In the genomic region with DNA sequence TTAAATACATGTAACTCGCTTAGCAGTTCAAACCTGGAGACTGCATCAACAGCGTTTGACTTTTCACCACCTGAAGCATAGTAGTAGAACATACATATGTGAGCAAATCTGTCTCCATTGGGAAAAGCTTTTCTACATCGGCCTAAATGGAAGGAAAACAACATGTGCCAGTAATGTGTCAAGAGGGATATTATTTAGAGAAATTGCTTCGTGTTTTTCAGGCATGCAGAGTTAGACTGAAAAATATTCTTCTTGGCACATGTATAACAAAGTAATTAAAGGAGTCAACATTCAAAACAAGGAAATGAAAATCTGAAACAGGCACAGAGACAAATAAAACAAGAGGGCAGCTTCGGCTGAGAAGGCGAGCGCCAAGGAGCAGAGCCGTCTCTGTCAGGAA, we compare ENCODE assay signal across 22 mouse cellular contexts.
DNase-seq lines count a peak whose midpoint lies in the region; ATAC-seq and TF ChIP-seq lines count a peak whose summit lies in the region.
"Had no signal": no experiment of that assay in that cellular context is flagged by ENCODE, and none has a peak within 500 bp of the region (broad histone marks: within the 10 kb centered on the region; RNA-seq: fewer than 3 reads in every experiment).

No protein-coding gene starts in this region.

- peak; percentile 23; the same call in 1 of the 2 replicates for ATAC-seq in forebrain, embryonic 14.5 days
- ATAC-seq in kidney, postnatal 0 days (replicated peaks; ENCODE audit: low FRiP score, low read depth), result no peak
- no peak for ATAC-seq in hindbrain, embryonic 14.5 days (ENCODE audit: low FRiP score)
- ATAC-seq: intestine, embryonic 16.5 days had no signal

- H3K9me3 ChIP-seq in forebrain, embryonic 14.5 days (replicated peaks; ENCODE audit: control insufficient read depth, low read length), result no peaks in the 10 kb centered on the region
- H3K9me3 ChIP-seq in forebrain, embryonic 10.5 days, result no peaks in the 10 kb centered on the region
- no peaks in the 10 kb centered on the region for H3K9me3 ChIP-seq in kidney, postnatal 0 days (replicated peaks; ENCODE audit: low read length)
- H3K9me3 ChIP-seq in hindbrain, embryonic 14.5 days (ENCODE audit: control insufficient read depth, low read length), result no peaks in the 10 kb centered on the region
- H3K9me3 ChIP-seq: embryonic facial prominence, embryonic 13.5 days; heart, embryonic 12.5 days; hindbrain, embryonic 10.5 days; hindbrain, embryonic 15.5 days had no signal

- H3K27ac ChIP-seq in forebrain, embryonic 14.5 days (ENCODE audit: low read depth, low read length), result no peak overlapping the region
- H3K27ac ChIP-seq in forebrain, embryonic 10.5 days, result no peak overlapping the region
- H3K27ac ChIP-seq in kidney, postnatal 0 days, result no peak overlapping the region
- H3K27ac ChIP-seq in hindbrain, embryonic 14.5 days, result no peak overlapping the region
- H3K27ac ChIP-seq: embryonic facial prominence, embryonic 13.5 days; gastrocnemius, adult 2 months; hindbrain, embryonic 10.5 days; hindbrain, embryonic 15.5 days had no signal

- no peak for TF ChIP-seq POLR2A in brain, embryonic 14.5 days (IDR thresholded peaks at IDR 0.05; ENCODE audit: borderline replicate concordance, extremely low read depth, insufficient read depth, insufficient read length, poor library complexity, severe bottlenecking)

- H3K27me3 ChIP-seq in forebrain, embryonic 14.5 days (replicated peaks; ENCODE audit: control insufficient read depth, insufficient read depth, low read length), result no peaks in the 10 kb centered on the region
- H3K27me3 ChIP-seq in forebrain, embryonic 10.5 days (ENCODE audit: poor library complexity, severe bottlenecking), result no peaks in the 10 kb centered on the region
- no peaks in the 10 kb centered on the region for H3K27me3 ChIP-seq in kidney, postnatal 0 days (ENCODE audit: insufficient read depth, low read length)
- no peaks in the 10 kb centered on the region for H3K27me3 ChIP-seq in hindbrain, embryonic 14.5 days (ENCODE audit: control insufficient read depth, insufficient read depth, low read length)
- H3K27me3 ChIP-seq: CH12.LX; embryonic facial prominence, embryonic 13.5 days; heart, embryonic 12.5 days; hindbrain, embryonic 15.5 days had no signal

- H3K4me3 ChIP-seq in forebrain, embryonic 14.5 days (ENCODE audit: low read depth, low read length), result no peak overlapping the region
- no peak overlapping the region for H3K4me3 ChIP-seq in forebrain, embryonic 10.5 days
- no peak overlapping the region for H3K4me3 ChIP-seq in kidney, postnatal 0 days (replicated peaks; ENCODE audit: low read depth, low read length)
- no peak overlapping the region for H3K4me3 ChIP-seq in hindbrain, embryonic 14.5 days (replicated peaks; ENCODE audit: low read length)
- H3K4me3 ChIP-seq: embryonic facial prominence, embryonic 13.5 days; erythroblast, embryonic 14.5 days; gastrocnemius, adult 2 months; heart, embryonic 12.5 days; hindbrain, embryonic 10.5 days; hindbrain, embryonic 15.5 days had no signal

- 80% methylated on average over 8 of the region's 8 CpGs for WGBS in forebrain, embryonic 14.5 days
- WGBS in forebrain, embryonic 10.5 days, result 89% methylated on average over 8 of the region's 8 CpGs
- WGBS in kidney, postnatal 0 days, result 60% methylated on average over 8 of the region's 8 CpGs
- WGBS in hindbrain, embryonic 14.5 days, result 77% methylated on average over 8 of the region's 8 CpGs

- peak; percentile 45 for DNase-seq in forebrain, embryonic 14.5 days (ENCODE audit: low spot score)
- DNase-seq in forebrain, embryonic 10.5 days (ENCODE audit: extremely low spot score, low spot score), result no peak
- peak; percentile 79 for DNase-seq in kidney, postnatal 0 days (ENCODE audit: low spot score)
- DNase-seq in kidney, postnatal 36 days, result no peak
- peak; percentile 51 for DNase-seq in NIH3T3 (ENCODE audit: low read depth)
- DNase-seq in brain, embryonic 14.5 days (ENCODE audit: low read depth), result peak; percentile 56
- DNase-seq in hindbrain, embryonic 14.5 days (ENCODE audit: low spot score), result no peak
- DNase-seq in ovary, postnatal 10 days (ENCODE audit: low spot score), result no peak
- DNase-seq: adrenal gland, adult 8-10 months; adrenal gland, postnatal 36 days; cerebellum, adult 11 months; cerebellum, adult 8-10 months; cerebellum, postnatal 14 days; gastrocnemius, adult 2 months; gastrocnemius, postnatal 25 days had no signal

- H3K36me3 ChIP-seq in forebrain, embryonic 14.5 days (ENCODE audit: control insufficient read depth, insufficient read depth, low read length), result no peaks in the 10 kb centered on the region
- no peaks in the 10 kb centered on the region for H3K36me3 ChIP-seq in forebrain, embryonic 10.5 days (replicated peaks)
- no peaks in the 10 kb centered on the region for H3K36me3 ChIP-seq in kidney, postnatal 0 days (ENCODE audit: insufficient read depth, low read length)
- no peaks in the 10 kb centered on the region for H3K36me3 ChIP-seq in hindbrain, embryonic 14.5 days (replicated peaks; ENCODE audit: control insufficient read depth, insufficient read depth)
- H3K36me3 ChIP-seq: embryonic facial prominence, embryonic 13.5 days; heart, embryonic 12.5 days; hindbrain, embryonic 10.5 days; hindbrain, embryonic 15.5 days had no signal

- H3K4me2 ChIP-seq in forebrain, embryonic 14.5 days (ENCODE audit: low read length), result no peak overlapping the region
- no peak overlapping the region for H3K4me2 ChIP-seq in kidney, postnatal 0 days (ENCODE audit: low read length)
- H3K4me2 ChIP-seq in hindbrain, embryonic 14.5 days (replicated peaks), result no peak overlapping the region
- H3K4me2 ChIP-seq: embryonic facial prominence, embryonic 13.5 days; heart, embryonic 12.5 days; hindbrain, embryonic 15.5 days had no signal

- no peak for TF ChIP-seq CTCF in kidney, postnatal 0 days (IDR thresholded peaks at IDR 0.05; ENCODE audit: low read depth)
- TF ChIP-seq CTCF in brain, embryonic 14.5 days (IDR thresholded peaks at IDR 0.05; ENCODE audit: borderline replicate concordance, extremely low read depth, insufficient read depth, insufficient read length), result no peak

- H3K4me1 ChIP-seq in forebrain, embryonic 14.5 days (ENCODE audit: control insufficient read depth, insufficient read depth, low read length), result peaks cover 6% of the 10 kb centered on the region
- peaks cover 13% of the 10 kb centered on the region for H3K4me1 ChIP-seq in forebrain, embryonic 10.5 days
- no peaks in the 10 kb centered on the region for H3K4me1 ChIP-seq in kidney, postnatal 0 days (replicated peaks; ENCODE audit: insufficient read depth, low read length)
- peaks cover 14% of the 10 kb centered on the region; the same call in 1 of the 2 replicates for H3K4me1 ChIP-seq in hindbrain, embryonic 14.5 days (replicated peaks; ENCODE audit: control insufficient read depth, insufficient read depth, low read length)
- H3K4me1 ChIP-seq: heart, embryonic 12.5 days had no signal

- no peak overlapping the region for H3K9ac ChIP-seq in forebrain, embryonic 14.5 days (ENCODE audit: low read length)
- H3K9ac ChIP-seq in kidney, postnatal 0 days (ENCODE audit: low read depth, low read length), result no peak overlapping the region
- no peak overlapping the region for H3K9ac ChIP-seq in hindbrain, embryonic 14.5 days
- H3K9ac ChIP-seq: embryonic facial prominence, embryonic 13.5 days; heart, embryonic 12.5 days; hindbrain, embryonic 15.5 days had no signal

Comparison
In these comparisons a context has a peak if more than half of its experiments do, and no peak if none do; other contexts are left out.
1. DNase-seq: peak in forebrain, embryonic 14.5 days (single experiment), kidney, postnatal 0 days (single experiment), NIH3T3 (single experiment) and brain, embryonic 14.5 days (single experiment); none in forebrain, embryonic 10.5 days (single experiment), kidney, postnatal 36 days (0 of 2), hindbrain, embryonic 14.5 days (single experiment) and ovary, postnatal 10 days (single experiment).